Mouse (Mus musculus) CH12.LX (cell line): ENCODE data around the gene Ptprd. TPM values are rescaled to one million over a fixed set of nuclear protein-coding genes. Genes with fewer than 3 reads are reported as not detected.

Experiments used
- DNase-seq: peaks from one replicate; pipeline ENCODE4 v3.0.0-alpha.2; 2013; ENCODE audit errors: extremely low read depth
- H3K27ac ChIP-seq: 2 replicates; pipeline ENCODE4 v1.5.1; 2012; ENCODE audit warnings: low read depth, mild to moderate bottlenecking, control low read depth, moderate library complexity; ENCODE audit not compliant: insufficient read depth
- H3K27me3 ChIP-seq: replicated peaks from 2 replicates; pipeline ENCODE3; 2012; ENCODE audit warnings: inconsistent platforms
- H3K36me3 ChIP-seq, 2 experiments: replicated peaks in 1 of 2; 2 replicates each; pipeline versions ENCODE3 to v1.6.1; 2012; ENCODE audit warnings: inconsistent platforms in 1 of 2, low read length in 1 of 2, mild to moderate bottlenecking in 1 of 2, mixed read lengths in 1 of 2, moderate library complexity in 1 of 2; ENCODE audit not compliant: control insufficient read depth in 1 of 2, insufficient read depth in 1 of 2
- H3K4me1 ChIP-seq, 2 experiments: 2 replicates each; pipeline ENCODE4 v1.6.1; 2012; ENCODE audit warnings: inconsistent platforms in 1 of 2, moderate library complexity in 1 of 2; ENCODE audit not compliant: insufficient read depth in 2 of 2, control insufficient read depth in 1 of 2
- H3K4me2 ChIP-seq: 2 replicates; pipeline ENCODE4 v1.6.1; 2012; ENCODE audit warnings: low read depth, mild to moderate bottlenecking, control low read depth; ENCODE audit not compliant: poor library complexity, insufficient read depth, severe bottlenecking
- H3K4me3 ChIP-seq, 3 experiments: fragments of 150-350 bp in 1 of 3; sonication (generic) in 1 of 3; replicated peaks in 1 of 3; 2 replicates each; pipeline versions ENCODE3 to v1.5.1; 2011 to 2012; ENCODE audit warnings: low read depth in 2 of 3, low read length in 2 of 3, mild to moderate bottlenecking in 2 of 3, moderate library complexity in 2 of 3, control low read depth in 1 of 3, improper control_type of control experiment in 1 of 3, inconsistent platforms in 1 of 3, mixed read lengths in 1 of 3; ENCODE audit not compliant: poor library complexity in 1 of 3
- H3K79me2 ChIP-seq: replicated peaks from 2 replicates; pipeline ENCODE4 v1.6.1; 2012; ENCODE audit warnings: mild to moderate bottlenecking, moderate library complexity; ENCODE audit not compliant: control insufficient read depth, poor library complexity, insufficient read depth, severe bottlenecking; ENCODE audit errors: extremely low read depth
- H3K9ac ChIP-seq: 2 replicates; pipeline ENCODE4 v1.6.1; 2012; ENCODE audit warnings: low read depth, mild to moderate bottlenecking, control low read depth, moderate library complexity; ENCODE audit not compliant: insufficient read depth
- H3K9me3 ChIP-seq: replicated peaks from 2 replicates; pipeline ENCODE3; 2012; ENCODE audit warnings: low read length, inconsistent platforms, mixed read lengths
- BHLHE40 ChIP-seq: IDR thresholded peaks from 2 replicates; pipeline ENCODE4 v1.6.1; 2011; ENCODE audit warnings: mild to moderate bottlenecking, low read depth, low read length, improper control_type of control experiment
- CHD1 ChIP-seq: IDR thresholded peaks from 2 replicates; pipeline ENCODE4 v1.6.1; 2012; ENCODE audit warnings: low read depth, low read length, improper control_type of control experiment, inconsistent platforms
- CHD2 ChIP-seq: IDR thresholded peaks from 2 replicates; pipeline ENCODE4 v1.6.1; 2011; ENCODE audit warnings: low read length, improper control_type of control experiment
- CTCF ChIP-seq, 2 experiments: IDR thresholded peaks in 1 of 2; conservative IDR thresholded peaks in 1 of 2; 2 replicates each; pipeline ENCODE4 v1.5.1; 2011 to 2012; ENCODE audit warnings: low read depth in 2 of 2, low read length in 2 of 2, improper control_type of control experiment in 1 of 2, inconsistent platforms in 1 of 2, mild to moderate bottlenecking in 1 of 2, moderate library complexity in 1 of 2
- E2F4 ChIP-seq: IDR thresholded peaks from 2 replicates; pipeline ENCODE4 v1.6.1; 2011; ENCODE audit warnings: low read depth, low read length, improper control_type of control experiment; ENCODE audit not compliant: insufficient replicate concordance
- EP300 ChIP-seq: IDR thresholded peaks from 2 replicates; pipeline ENCODE4 v1.6.1; 2011; ENCODE audit warnings: low read length, improper control_type of control experiment
- GABPA ChIP-seq: IDR thresholded peaks from 2 replicates; pipeline ENCODE4 v1.6.1; 2012; ENCODE audit warnings: low read depth, low read length, improper control_type of control experiment, inconsistent platforms; ENCODE audit not compliant: insufficient replicate concordance
- HCFC1 ChIP-seq: IDR thresholded peaks from 2 replicates; pipeline ENCODE4 v1.6.1; 2012; ENCODE audit warnings: low read depth, mild to moderate bottlenecking, inconsistent platforms, low read length, improper control_type of control experiment
- IRF4 ChIP-seq: IDR thresholded peaks from 2 replicates; pipeline ENCODE4 v1.6.1; 2014; ENCODE audit warnings: low read depth, mild to moderate bottlenecking, inconsistent platforms, low read length, improper control_type of control experiment
- JUND ChIP-seq: conservative IDR thresholded peaks from 2 replicates; pipeline ENCODE4 v1.6.1; 2011; ENCODE audit warnings: low read depth, low read length, improper control_type of control experiment
- KAT2A ChIP-seq: IDR thresholded peaks from 2 replicates; pipeline ENCODE4 v1.6.1; 2012; ENCODE audit warnings: low read length, improper control_type of control experiment, inconsistent platforms; ENCODE audit not compliant: insufficient replicate concordance
- MAX ChIP-seq: IDR thresholded peaks from 2 replicates; pipeline ENCODE4 v1.6.1; 2011; ENCODE audit warnings: low read length, improper control_type of control experiment
- MEF2A ChIP-seq: IDR thresholded peaks from 2 replicates; pipeline ENCODE4 v1.6.1; 2014; ENCODE audit warnings: low read depth, mild to moderate bottlenecking, inconsistent platforms, low read length, improper control_type of control experiment, borderline replicate concordance
- NELFE ChIP-seq: IDR thresholded peaks from 2 replicates; pipeline ENCODE4 v1.6.1; 2011; ENCODE audit warnings: low read depth, low read length, improper control_type of control experiment
- NRF1 ChIP-seq: IDR thresholded peaks from 2 replicates; pipeline ENCODE4 v1.6.1; 2014; ENCODE audit warnings: low read depth, mild to moderate bottlenecking, inconsistent platforms, low read length, improper control_type of control experiment, moderate library complexity
- POLR2A ChIP-seq: IDR thresholded peaks from 2 replicates; pipeline ENCODE4 v1.6.1; 2011; ENCODE audit warnings: low read depth, mild to moderate bottlenecking, improper control_type of control experiment, low read length
- POLR2AphosphoS2 ChIP-seq: IDR thresholded peaks from 2 replicates; pipeline ENCODE4 v1.6.1; 2011; ENCODE audit warnings: low read depth, low read length, improper control_type of control experiment
- RAD21 ChIP-seq: IDR thresholded peaks from 2 replicates; pipeline ENCODE4 v1.6.1; 2011; ENCODE audit warnings: low read depth, mild to moderate bottlenecking, low read length, improper control_type of control experiment, moderate library complexity
- SIN3A ChIP-seq: IDR thresholded peaks from 2 replicates; pipeline ENCODE4 v1.6.1; 2012; ENCODE audit warnings: low read length, improper control_type of control experiment, inconsistent platforms
- SMC3 ChIP-seq: IDR thresholded peaks from 2 replicates; pipeline ENCODE4 v1.6.1; 2011; ENCODE audit warnings: low read depth, low read length, improper control_type of control experiment
- TBP ChIP-seq: conservative IDR thresholded peaks from 2 replicates; pipeline ENCODE4 v1.6.1; 2011; ENCODE audit warnings: low read depth, low read length, improper control_type of control experiment
- UBTF ChIP-seq: IDR thresholded peaks from 2 replicates; pipeline ENCODE4 v1.6.1; 2012; ENCODE audit warnings: low read depth, mild to moderate bottlenecking, inconsistent platforms, low read length, improper control_type of control experiment, moderate library complexity
- USF1 ChIP-seq: IDR thresholded peaks from 2 replicates; pipeline ENCODE4 v1.6.1; 2014; ENCODE audit warnings: low read depth, mild to moderate bottlenecking, inconsistent platforms, low read length, improper control_type of control experiment
- ZMIZ1 ChIP-seq: IDR thresholded peaks from 2 replicates; pipeline ENCODE4 v1.6.1; 2012; ENCODE audit warnings: low read depth, mild to moderate bottlenecking, inconsistent platforms, low read length, improper control_type of control experiment
- dilution Hi-C: fragments of 300-500 bp; cut with MboI; formaldehyde crosslinking; loops from 2 replicates; pipeline ENCODE4 v1.14.3; 2020; ENCODE audit warnings: low sequenced_read_pairs; ENCODE audit not compliant: extremely low pct_unique_long_range_greater_than_20kb, extremely low pct_ligation_motif_present
- in situ Hi-C: fragments of 300-500 bp; cut with MboI; formaldehyde crosslinking; loops from 3 replicates; pipeline ENCODE4 v1.14.3; 2019; ENCODE audit warnings: low sequenced_read_pairs, low pct_ligation_motif_present, low pct_unique_long_range_greater_than_20kb, mixed read lengths
- polyA plus RNA-seq: library from polyadenylated mRNA; unstranded; fragments of >175 nt; gene quantifications from 2 replicates; pipeline ENCODE4 v1.2.1, GENCODE M21; 2012; ENCODE audit warnings: low read depth; ENCODE audit not compliant: insufficient read length
- total RNA-seq, 2 experiments: library from RNA; depleted of rRNA; stranded (reverse); fragments of 300-350 nt in 1 of 2; fragments of >200 nt in 1 of 2; gene quantifications; 2 replicates each; pipeline ENCODE4 v1.2.3; 2012 to 2014

Gene Ptprd
- total and polyA plus RNA-seq, 3 experiments = not detected

- Histone ChIP-seq H3K4me3 (no peak overlapping the region), H3K9me3 (peaks cover 48% of the 10 kb centered on the region), H3K9ac (no peak overlapping the region), H3K79me2 (no peaks in the 10 kb centered on the region), H3K36me3 (no peaks in the 10 kb centered on the region), H3K4me1 (no peaks in the 10 kb centered on the region), H3K27me3 (no peaks in the 10 kb centered on the region), H3K4me2 (no peak overlapping the region), H3K27ac (no peak overlapping the region)
- DNase-seq = no peak
- dilution Hi-C loops = no loop called here
- TF ChIP-seq UBTF = no peak
- no peak for TF ChIP-seq BHLHE40
- TF ChIP-seq NELFE = no peak
- no peak for TF ChIP-seq CHD2
- no peak for TF ChIP-seq ZMIZ1
- no peak for TF ChIP-seq MEF2A
- no peak for TF ChIP-seq USF1
- no peak for TF ChIP-seq SIN3A
- TF ChIP-seq JUND = no peak
- no peak for TF ChIP-seq CHD1
- TF ChIP-seq E2F4 = no peak
- TF ChIP-seq KAT2A = no peak
- TF ChIP-seq RAD21 = no peak
- TF ChIP-seq IRF4 = no peak
- in situ Hi-C loops = no loop called here
Observed at GRCm38 (mm10) chr4:75995841-75996240, 2215.9 kb downstream of the Ptprd start.

- peaks cover 47% of the 10 kb centered on the region for H3K9me3 ChIP-seq
- no peak overlapping the region for H3K4me3 ChIP-seq
- dilution Hi-C loops = no loop called here
- in situ Hi-C loops = no loop called here
- H3K9ac ChIP-seq = no peak overlapping the region
- H3K4me2 ChIP-seq = no peak overlapping the region
- no peaks in the 10 kb centered on the region for H3K36me3 ChIP-seq
- no peaks in the 10 kb centered on the region for H3K27me3 ChIP-seq
- no peak overlapping the region for H3K27ac ChIP-seq
- H3K79me2 ChIP-seq = no peaks in the 10 kb centered on the region
- no peak for DNase-seq
- TF ChIP-seq GABPA (no peak), CTCF (conservative IDR thresholded peaks at IDR 0.05 in 1 of 2, IDR thresholded peaks at IDR 0.05 in 1 of 2; ENCODE audit: low read depth in 2 of 2, low read length in 2 of 2) (no peak), MAX (no peak), EP300 (no peak), NRF1 (no peak), POLR2AphosphoS2 (no peak), POLR2A (no peak), SMC3 (no peak), BHLHE40 (no peak), USF1 (no peak), MEF2A (no peak), HCFC1 (no peak), RAD21 (no peak), TBP (no peak)
- no peaks in the 10 kb centered on the region for H3K4me1 ChIP-seq
Observed at GRCm38 (mm10) chr4:75994576-75994975, 2217.2 kb downstream of the Ptprd start.
